Mouse (Mus musculus) midbrain, embryonic 13.5 days (tissue): ENCODE measurements at regions not wholly inside any gene's neighbourhood (a gene's known extent, or its start where the extent isn't known, plus 50 kb on each side); places are given as distances from the start of the nearest gene placed in this dataset.
A peak's percentile ranks its signal among the peaks of the same experiment; 100 is the strongest.

Experiments
- ATAC-seq: fragments of 200-750 bp; cut with Nextera tagmentation; 2 replicates; pipeline ENCODE4 v1.8.0; 2017; ENCODE audit warnings: mild to moderate bottlenecking, moderate TSS enrichment, moderate library complexity
- H3K27ac ChIP-seq: fragments of 300-500 bp; sonication (generic); 2 replicates; pipeline ENCODE4 v1.5.1; 2015; ENCODE audit warnings: inconsistent platforms, mild to moderate bottlenecking, moderate library complexity
- H3K27me3 ChIP-seq: fragments of 300-500 bp; sonication (generic); 2 replicates; pipeline ENCODE4 v1.6.1; 2015; ENCODE audit warnings: mild to moderate bottlenecking, inconsistent platforms
- H3K36me3 ChIP-seq: fragments of 300-500 bp; sonication (generic); 2 replicates; pipeline ENCODE4 v1.6.1; 2015; ENCODE audit warnings: mild to moderate bottlenecking, inconsistent platforms
- H3K4me1 ChIP-seq: fragments of 300-500 bp; sonication (generic); replicated peaks from 2 replicates; pipeline ENCODE4 v1.6.1; 2015; ENCODE audit warnings: inconsistent platforms
- H3K4me2 ChIP-seq: fragments of 300-500 bp; sonication (generic); replicated peaks from 2 replicates; pipeline ENCODE4 v1.6.1; 2015; ENCODE audit warnings: moderate library complexity, mild to moderate bottlenecking, inconsistent platforms
- H3K4me3 ChIP-seq: fragments of 300-500 bp; sonication (generic); replicated peaks from 2 replicates; pipeline ENCODE4 v1.5.1; 2015; ENCODE audit warnings: mild to moderate bottlenecking, inconsistent platforms
- H3K9ac ChIP-seq: fragments of 300-500 bp; sonication (generic); replicated peaks from 2 replicates; pipeline ENCODE4 v1.6.1; 2015; ENCODE audit warnings: mild to moderate bottlenecking, inconsistent platforms
- H3K9me3 ChIP-seq: fragments of 300-500 bp; sonication (generic); 2 replicates; pipeline ENCODE4 v1.6.1; 2016; ENCODE audit warnings: mild to moderate bottlenecking, inconsistent platforms
- WGBS: fragments of 180-500 bp; shearing (Covaris S2); methylation state at CpG from one replicate; pipeline ENCODE4 v1.1.7; 2015; 5-methylcytosine and 5-hydroxymethylcytosine counted together

- H3K36me3 ChIP-seq = no peaks in the 10 kb centered on the region
- no peak overlapping the region for H3K9ac ChIP-seq
- H3K27me3 ChIP-seq = no peaks in the 10 kb centered on the region
- no peak overlapping the region for H3K4me3 ChIP-seq
- H3K4me2 ChIP-seq = no peak overlapping the region
- ATAC-seq = no peak
- H3K27ac ChIP-seq = no peak overlapping the region
- no peaks in the 10 kb centered on the region for H3K4me1 ChIP-seq
- no peaks in the 10 kb centered on the region for H3K9me3 ChIP-seq
- 84% methylated on average over 4 of the region's 4 CpGs for WGBS
Measured at GRCm38 (mm10) chr11:19154813-19155616, 136.2 kb upstream of the Meis1 start.

GRCm38 (mm10) chr11:19155617-19155983 lies 136.8 kb upstream of the Meis1 start:
- Histone ChIP-seq H3K9me3 (no peaks in the 10 kb centered on the region), H3K4me2 (no peak overlapping the region), H3K9ac (no peak overlapping the region), H3K27me3 (no peaks in the 10 kb centered on the region), H3K4me1 (no peaks in the 10 kb centered on the region), H3K36me3 (no peaks in the 10 kb centered on the region), H3K4me3 (no peak overlapping the region), H3K27ac (no peak overlapping the region)
- WGBS = 83% methylated on average over 2 of the region's 2 CpGs
- no peak for ATAC-seq

- H3K9ac ChIP-seq = no peak overlapping the region
- no peak overlapping the region for H3K4me3 ChIP-seq
- H3K27ac ChIP-seq = no peak overlapping the region
- H3K27me3 ChIP-seq = 0 out of 2 replicates have a peak, but pooled peaks cover 3% of the 10 kb centered on the region
- ATAC-seq = no peak
- 53% methylated on average over 3 of the region's 3 CpGs for WGBS
- H3K4me1 ChIP-seq = no peaks in the 10 kb centered on the region
- no peaks in the 10 kb centered on the region for H3K36me3 ChIP-seq
- no peaks in the 10 kb centered on the region for H3K9me3 ChIP-seq
- no peak overlapping the region for H3K4me2 ChIP-seq
Measured at GRCm38 (mm10) chr11:19160227-19160626, 141.4 kb upstream of the Meis1 start.

GRCm38 (mm10) chr11:19160669-19161068 lies 141.9 kb upstream of the Meis1 start:
- no peak overlapping the region for H3K27ac ChIP-seq
- H3K9ac ChIP-seq = no peak overlapping the region
- WGBS = 35% methylated on average over 5 of the region's 5 CpGs
- H3K4me1 ChIP-seq = no peaks in the 10 kb centered on the region
- 0 out of 2 replicates have a peak, but pooled peaks cover 3% of the 10 kb centered on the region for H3K27me3 ChIP-seq
- H3K4me3 ChIP-seq = no peak overlapping the region
- H3K4me2 ChIP-seq = no peak overlapping the region
- H3K36me3 ChIP-seq = no peaks in the 10 kb centered on the region
- ATAC-seq = no peak
- no peaks in the 10 kb centered on the region for H3K9me3 ChIP-seq

GRCm38 (mm10) chr11:19170938-19171337 lies 152.2 kb upstream of the Meis1 start:
- Histone ChIP-seq H3K4me3 (no peak overlapping the region), H3K4me2 (no peak overlapping the region), H3K27me3 (no peaks in the 10 kb centered on the region), H3K36me3 (no peaks in the 10 kb centered on the region), H3K27ac (no peak overlapping the region), H3K4me1 (no peaks in the 10 kb centered on the region), H3K9me3 (no peaks in the 10 kb centered on the region), H3K9ac (no peak overlapping the region)
- WGBS = 87% methylated on average over 2 of the region's 2 CpGs
- ATAC-seq = no peak

GRCm38 (mm10) chr11:19174305-19175017 lies 155.7 kb upstream of the Meis1 start:
- no peaks in the 10 kb centered on the region for H3K36me3 ChIP-seq
- no peak overlapping the region for H3K9ac ChIP-seq
- no peak overlapping the region for H3K4me2 ChIP-seq
- no peaks in the 10 kb centered on the region for H3K9me3 ChIP-seq
- no peak for ATAC-seq
- H3K27me3 ChIP-seq = no peaks in the 10 kb centered on the region
- H3K4me1 ChIP-seq = no peaks in the 10 kb centered on the region
- no peak overlapping the region for H3K27ac ChIP-seq
- 72% methylated on average over 13 of the region's 13 CpGs for WGBS
- H3K4me3 ChIP-seq = no peak overlapping the region

GRCm38 (mm10) chr11:19179290-19179689 lies 160.5 kb upstream of the Meis1 start:
- Histone ChIP-seq H3K9me3 (no peaks in the 10 kb centered on the region), H3K36me3 (no peaks in the 10 kb centered on the region), H3K9ac (no peak overlapping the region), H3K4me2 (no peak overlapping the region), H3K27ac (no peak overlapping the region), H3K4me1 (no peaks in the 10 kb centered on the region), H3K4me3 (no peak overlapping the region), H3K27me3 (no peaks in the 10 kb centered on the region)
- 96% methylated on average over 1 of the region's 1 CpGs for WGBS
- no peak for ATAC-seq

- Histone ChIP-seq H3K36me3 (no peaks in the 10 kb centered on the region), H3K9me3 (no peaks in the 10 kb centered on the region), H3K27me3 (no peaks in the 10 kb centered on the region), H3K9ac (no peak overlapping the region), H3K4me2 (no peak overlapping the region), H3K4me3 (no peak overlapping the region), H3K4me1 (peaks cover 9% of the 10 kb centered on the region), H3K27ac (no peak overlapping the region)
- 76% methylated on average over 2 of the region's 2 CpGs for WGBS
- no peak for ATAC-seq
Measured at GRCm38 (mm10) chr11:19189778-19190177, 171.0 kb upstream of the Meis1 start.

- Histone ChIP-seq H3K9ac (no peak overlapping the region), H3K36me3 (no peaks in the 10 kb centered on the region), H3K9me3 (no peaks in the 10 kb centered on the region), H3K4me1 (peaks cover 9% of the 10 kb centered on the region), H3K27me3 (no peaks in the 10 kb centered on the region), H3K4me3 (no peak overlapping the region), H3K27ac (no peak overlapping the region), H3K4me2 (no peak overlapping the region)
- WGBS = 65% methylated on average over 1 of the region's 1 CpGs
- ATAC-seq = no peak
Measured at GRCm38 (mm10) chr11:19194464-19194863, 175.7 kb upstream of the Meis1 start.

GRCm38 (mm10) chr11:19197790-19198189 lies 179.0 kb upstream of the Meis1 start:
- no peak overlapping the region for H3K27ac ChIP-seq
- H3K9me3 ChIP-seq = no peaks in the 10 kb centered on the region
- H3K4me2 ChIP-seq = no peak overlapping the region
- H3K9ac ChIP-seq = no peak overlapping the region
- 0 out of 2 replicates have a peak, but pooled peaks have one; percentile 9 for ATAC-seq
- peaks cover 9% of the 10 kb centered on the region for H3K4me1 ChIP-seq
- no peaks in the 10 kb centered on the region for H3K36me3 ChIP-seq
- 69% methylated on average over 1 of the region's 1 CpGs for WGBS
- H3K4me3 ChIP-seq = no peak overlapping the region
- no peaks in the 10 kb centered on the region for H3K27me3 ChIP-seq

- WGBS = 17% methylated on average over 8 of the region's 8 CpGs
- ATAC-seq = peak; percentile 51; the same call in 1 of the 2 replicates
- Histone ChIP-seq H3K27ac (no peak overlapping the region), H3K27me3 (no peaks in the 10 kb centered on the region), H3K4me1 (peaks cover 30% of the 10 kb centered on the region), H3K4me3 (no peak overlapping the region), H3K9me3 (no peaks in the 10 kb centered on the region), H3K9ac (no peak overlapping the region), H3K4me2 (no peak overlapping the region), H3K36me3 (no peaks in the 10 kb centered on the region)
Measured at GRCm38 (mm10) chr11:19202602-19203517, 184.1 kb upstream of the Meis1 start.

- no peak overlapping the region for H3K27ac ChIP-seq
- no peaks in the 10 kb centered on the region for H3K9me3 ChIP-seq
- H3K4me3 ChIP-seq = no peak overlapping the region
- WGBS = 66% methylated on average over 4 of the region's 4 CpGs
- no peak overlapping the region for H3K4me2 ChIP-seq
- no peaks in the 10 kb centered on the region for H3K36me3 ChIP-seq
- peaks cover 30% of the 10 kb centered on the region for H3K4me1 ChIP-seq
- ATAC-seq = no peak
- no peak overlapping the region for H3K9ac ChIP-seq
- no peaks in the 10 kb centered on the region for H3K27me3 ChIP-seq
Measured at GRCm38 (mm10) chr11:19203518-19203900, 184.7 kb upstream of the Meis1 start.
